Mouse (Mus musculus) heart, adult 2 months (tissue): ENCODE measurements at regions not wholly inside any gene's neighbourhood (a gene's known extent, or its start where the extent isn't known, plus 50 kb on each side); places are given as distances from the start of the nearest gene placed in this dataset.

Experiments used
- CTCF ChIP-seq: fragments of 200-600 bp; IDR thresholded peaks from 2 replicates; pipeline ENCODE4 v1.8.1; 2022; ENCODE audit warnings: antibody characterized with exemption, mild to moderate bottlenecking, moderate library complexity
- EP300 ChIP-seq: fragments of 200-500 bp; IDR thresholded peaks from 2 replicates; pipeline ENCODE4 v1.6.1; 2011; ENCODE audit warnings: low read depth, low read length, control low read depth; ENCODE audit not compliant: insufficient read depth

GRCm38 (mm10) chr2:128298996-128299395 lies 173.2 kb downstream of the Bcl2l11 start:
- TF ChIP-seq CTCF (no peak), EP300 (no peak)
